Mouse (Mus musculus): ENCODE data around the gene 4921507P07Rik. TPM values are rescaled to one million over a fixed set of nuclear protein-coding genes. Genes with fewer than 3 reads are reported as not detected.

Gene 4921507P07Rik
- total RNA-seq (2017): 0.81 and 1.5 TPM in 2 replicates

- ATAC-seq (replicated peaks in 1 of 2; ENCODE audit: insufficient read depth in 1 of 2, low FRiP score in 2 of 2, low TSS enrichment in 1 of 2, low read depth in 1 of 2, poor library complexity in 2 of 2, severe bottlenecking in 2 of 2): peak; percentile 92 to 94
Measured at GRCm38 (mm10) chr6:50596301-50597211, at the start of gene 4921507P07Rik. Gene 4921507P07Rik, minus strand, starts transcription at chr6:50596632.

GRCm38 (mm10) chr6:50644701-50645100 is 48.3 kb upstream of the 4921507P07Rik start:
- no peak for ATAC-seq (replicated peaks in 1 of 2; ENCODE audit: insufficient read depth in 1 of 2, low FRiP score in 2 of 2, low TSS enrichment in 1 of 2, low read depth in 1 of 2, poor library complexity in 2 of 2, severe bottlenecking in 2 of 2)

GRCm38 (mm10) chr6:50641898-50642297 is 45.5 kb upstream of the 4921507P07Rik start:
- no peak for ATAC-seq (replicated peaks in 1 of 2; ENCODE audit: insufficient read depth in 1 of 2, low FRiP score in 2 of 2, low TSS enrichment in 1 of 2, low read depth in 1 of 2, poor library complexity in 2 of 2, severe bottlenecking in 2 of 2)

GRCm38 (mm10) chr6:50640377-50640776 is 43.9 kb upstream of the 4921507P07Rik start:
- no peak for ATAC-seq (replicated peaks in 1 of 2; ENCODE audit: insufficient read depth in 1 of 2, low FRiP score in 2 of 2, low TSS enrichment in 1 of 2, low read depth in 1 of 2, poor library complexity in 2 of 2, severe bottlenecking in 2 of 2)

GRCm38 (mm10) chr6:50639656-50640055 is 43.2 kb upstream of the 4921507P07Rik start:
- no peak for ATAC-seq (replicated peaks in 1 of 2; ENCODE audit: insufficient read depth in 1 of 2, low FRiP score in 2 of 2, low TSS enrichment in 1 of 2, low read depth in 1 of 2, poor library complexity in 2 of 2, severe bottlenecking in 2 of 2)

- peak in 1 of 2 experiments; percentile 49; a peak in 2 of 4 replicates for ATAC-seq (replicated peaks in 1 of 2; ENCODE audit: insufficient read depth in 1 of 2, low FRiP score in 2 of 2, low TSS enrichment in 1 of 2, low read depth in 1 of 2, poor library complexity in 2 of 2, severe bottlenecking in 2 of 2)
Measured at GRCm38 (mm10) chr6:50626170-50626569, 29.7 kb upstream of the 4921507P07Rik start.

- peak; percentile 36 to 46; a peak in 1 of 4 replicates for ATAC-seq (replicated peaks in 1 of 2; ENCODE audit: insufficient read depth in 1 of 2, low FRiP score in 2 of 2, low TSS enrichment in 1 of 2, low read depth in 1 of 2, poor library complexity in 2 of 2, severe bottlenecking in 2 of 2)
Measured at GRCm38 (mm10) chr6:50618273-50618672, 21.8 kb upstream of the 4921507P07Rik start.

GRCm38 (mm10) chr6:50601620-50602019 is 5.2 kb upstream of the 4921507P07Rik start:
- peak; percentile 42 to 49; a peak in 3 of 4 replicates for ATAC-seq (replicated peaks in 1 of 2; ENCODE audit: insufficient read depth in 1 of 2, low FRiP score in 2 of 2, low TSS enrichment in 1 of 2, low read depth in 1 of 2, poor library complexity in 2 of 2, severe bottlenecking in 2 of 2)

GRCm38 (mm10) chr6:50598560-50598959 is 2.1 kb upstream of the 4921507P07Rik start:
- ATAC-seq (replicated peaks in 1 of 2; ENCODE audit: insufficient read depth in 1 of 2, low FRiP score in 2 of 2, low TSS enrichment in 1 of 2, low read depth in 1 of 2, poor library complexity in 2 of 2, severe bottlenecking in 2 of 2): no peak

GRCm38 (mm10) chr6:50594372-50594771 is 2.1 kb downstream of the 4921507P07Rik start:
- no peak for ATAC-seq (replicated peaks in 1 of 2; ENCODE audit: insufficient read depth in 1 of 2, low FRiP score in 2 of 2, low TSS enrichment in 1 of 2, low read depth in 1 of 2, poor library complexity in 2 of 2, severe bottlenecking in 2 of 2)

- no peak for ATAC-seq (replicated peaks in 1 of 2; ENCODE audit: insufficient read depth in 1 of 2, low FRiP score in 2 of 2, low TSS enrichment in 1 of 2, low read depth in 1 of 2, poor library complexity in 2 of 2, severe bottlenecking in 2 of 2)
Measured at GRCm38 (mm10) chr6:50593334-50593845, 3.0 kb downstream of the 4921507P07Rik start.

GRCm38 (mm10) chr6:50590234-50590633 is 6.2 kb downstream of the 4921507P07Rik start:
- no peak for ATAC-seq (replicated peaks in 1 of 2; ENCODE audit: insufficient read depth in 1 of 2, low FRiP score in 2 of 2, low TSS enrichment in 1 of 2, low read depth in 1 of 2, poor library complexity in 2 of 2, severe bottlenecking in 2 of 2)

GRCm38 (mm10) chr6:50588251-50588650 is 8.2 kb downstream of the 4921507P07Rik start:
- ATAC-seq (replicated peaks in 1 of 2; ENCODE audit: insufficient read depth in 1 of 2, low FRiP score in 2 of 2, low TSS enrichment in 1 of 2, low read depth in 1 of 2, poor library complexity in 2 of 2, severe bottlenecking in 2 of 2): peak; percentile 46 to 75; a peak in 3 of 4 replicates

GRCm38 (mm10) chr6:50587412-50587811 is 9.0 kb downstream of the 4921507P07Rik start:
- no peak for ATAC-seq (replicated peaks in 1 of 2; ENCODE audit: insufficient read depth in 1 of 2, low FRiP score in 2 of 2, low TSS enrichment in 1 of 2, low read depth in 1 of 2, poor library complexity in 2 of 2, severe bottlenecking in 2 of 2)

GRCm38 (mm10) chr6:50586316-50586715 is 10.1 kb downstream of the 4921507P07Rik start:
- ATAC-seq (replicated peaks in 1 of 2; ENCODE audit: insufficient read depth in 1 of 2, low FRiP score in 2 of 2, low TSS enrichment in 1 of 2, low read depth in 1 of 2, poor library complexity in 2 of 2, severe bottlenecking in 2 of 2): no peak

- no peak for ATAC-seq (replicated peaks in 1 of 2; ENCODE audit: insufficient read depth in 1 of 2, low FRiP score in 2 of 2, low TSS enrichment in 1 of 2, low read depth in 1 of 2, poor library complexity in 2 of 2, severe bottlenecking in 2 of 2)
Measured at GRCm38 (mm10) chr6:50585733-50586132, 10.7 kb downstream of the 4921507P07Rik start.

- no peak for ATAC-seq (replicated peaks in 1 of 2; ENCODE audit: insufficient read depth in 1 of 2, low FRiP score in 2 of 2, low TSS enrichment in 1 of 2, low read depth in 1 of 2, poor library complexity in 2 of 2, severe bottlenecking in 2 of 2)
Measured at GRCm38 (mm10) chr6:50571661-50572060, 24.8 kb downstream of the 4921507P07Rik start.

- ATAC-seq (replicated peaks in 1 of 2; ENCODE audit: insufficient read depth in 1 of 2, low FRiP score in 2 of 2, low TSS enrichment in 1 of 2, low read depth in 1 of 2, poor library complexity in 2 of 2, severe bottlenecking in 2 of 2): no peak
Measured at GRCm38 (mm10) chr6:50566997-50567255, 29.5 kb downstream of the 4921507P07Rik start.

Measured in hematopoietic stem cell, adult 5-6 weeks (primary cell).